27 mouse cellular contexts compared by ENCODE assay signal in genomic region chr5:43921877-43922276, GRCm38 (mm10). TPM values are rescaled to one million over a fixed set of nuclear protein-coding genes. Genes with fewer than 3 reads are reported as not detected.
DNase-seq lines count a peak whose midpoint lies in the region; ATAC-seq and TF ChIP-seq lines count a peak whose summit lies in the region.
"Had no signal": no experiment of that assay in that cellular context is flagged by ENCODE, and none has a peak within 500 bp of the region (broad histone marks: within the 10 kb centered on the region; RNA-seq: fewer than 3 reads in every experiment).

No protein-coding gene starts in this region.

- no peaks in the 10 kb centered on the region for H3K27me3 ChIP-seq in kidney, adult 2 months (replicated peaks; ENCODE audit: control insufficient read depth, insufficient read depth, low read length)
- H3K27me3 ChIP-seq in kidney, embryonic 14.5 days (ENCODE audit: control insufficient read depth, insufficient read depth, low read length): no peaks in the 10 kb centered on the region
- H3K27me3 ChIP-seq in CH12.LX (replicated peaks) (no peaks in the 10 kb centered on the region), ES-Bruce4 (ENCODE audit: control insufficient read depth, insufficient read depth, low read length, poor library complexity, severe bottlenecking) (no peaks in the 10 kb centered on the region)
- no peaks in the 10 kb centered on the region for H3K27me3 ChIP-seq in heart, embryonic 11.5 days (ENCODE audit: control insufficient read depth, insufficient read depth, low read length)
- H3K27me3 ChIP-seq: embryonic facial prominence, embryonic 12.5 days; forebrain, embryonic 13.5 days; forebrain, embryonic 15.5 days; Patski had no signal

- no peaks in the 10 kb centered on the region for H3K36me3 ChIP-seq in kidney, adult 2 months (ENCODE audit: control insufficient read depth, insufficient read depth, low read length)
- H3K36me3 ChIP-seq in kidney, embryonic 14.5 days (ENCODE audit: control insufficient read depth, insufficient read depth, low read length): no peaks in the 10 kb centered on the region
- H3K36me3 ChIP-seq in CH12.LX (replicated peaks in 1 of 2; ENCODE audit: control insufficient read depth in 1 of 2, insufficient read depth in 1 of 2, low read length in 1 of 2) (no peaks in the 10 kb centered on the region), ES-Bruce4 (ENCODE audit: control insufficient read depth, insufficient read depth, low read length, poor library complexity, severe bottlenecking) (no peaks in the 10 kb centered on the region)
- no peaks in the 10 kb centered on the region for H3K36me3 ChIP-seq in heart, embryonic 11.5 days (ENCODE audit: control insufficient read depth, insufficient read depth, low read length)
- H3K36me3 ChIP-seq: embryonic facial prominence, embryonic 10.5 days; embryonic facial prominence, embryonic 12.5 days; forebrain, embryonic 15.5 days; G1E had no signal

- H3K4me3 ChIP-seq in kidney, adult 2 months (ENCODE audit: insufficient read depth, low read depth, low read length): no peak overlapping the region
- no peak overlapping the region for H3K4me3 ChIP-seq in kidney, embryonic 14.5 days (ENCODE audit: low read length)
- H3K4me3 ChIP-seq in CH12.LX (replicated peaks in 1 of 3; ENCODE audit: low read depth in 2 of 3, low read length in 2 of 3, poor library complexity in 1 of 3) (no peak overlapping the region), ES-Bruce4 (ENCODE audit: low read depth, low read length) (peak overlapping the region; percentile 32)
- H3K4me3 ChIP-seq in heart, embryonic 11.5 days (ENCODE audit: low read depth, low read length): no peak overlapping the region
- H3K4me3 ChIP-seq: embryonic facial prominence, embryonic 10.5 days; embryonic facial prominence, embryonic 12.5 days; forebrain, embryonic 13.5 days; forebrain, embryonic 15.5 days had no signal

- TF ChIP-seq EP300 in CH12.LX (IDR thresholded peaks at IDR 0.05; ENCODE audit: low read length): no peak
- TF ChIP-seq EP300 in ES-Bruce4 (IDR thresholded peaks at IDR 0.05; ENCODE audit: insufficient read depth, low read depth, low read length): no peak

- dilution Hi-C loops in CH12.LX (cut with MboI; ENCODE audit: extremely low pct_ligation_motif_present, extremely low pct_unique_long_range_greater_than_20kb, low sequenced_read_pairs): no loop called here

- in situ Hi-C loops in CH12.LX (cut with MboI; ENCODE audit: low pct_ligation_motif_present, low pct_unique_long_range_greater_than_20kb, low sequenced_read_pairs): loop anchor here (10.0 kb wide), 1 partner anchor 63 kb away; the partner anchor contains the start of gene Fgfbp1

- TF ChIP-seq RAD21 in CH12.LX (IDR thresholded peaks at IDR 0.05; ENCODE audit: low read depth, low read length): no peak

- H3K4me1 ChIP-seq in kidney, adult 2 months (ENCODE audit: control insufficient read depth, insufficient read depth, low read length): no peaks in the 10 kb centered on the region
- H3K4me1 ChIP-seq in kidney, embryonic 14.5 days (ENCODE audit: control insufficient read depth, insufficient read depth, low read length): no peaks in the 10 kb centered on the region
- H3K4me1 ChIP-seq in CH12.LX (ENCODE audit: control insufficient read depth in 1 of 2, insufficient read depth in 2 of 2): peaks cover 3 to 21% of the 10 kb centered on the region in 2 experiments; a peak in 3 of 4 replicates
- H3K4me1 ChIP-seq in ES-Bruce4 (ENCODE audit: control insufficient read depth, insufficient read depth, low read length): no peaks in the 10 kb centered on the region
- no peaks in the 10 kb centered on the region for H3K4me1 ChIP-seq in heart, embryonic 11.5 days (ENCODE audit: control insufficient read depth, insufficient read depth, low read length)
- H3K4me1 ChIP-seq: embryonic facial prominence, embryonic 10.5 days; embryonic facial prominence, embryonic 12.5 days; forebrain, embryonic 13.5 days; forebrain, embryonic 15.5 days had no signal

- no peak for TF ChIP-seq CTCF in kidney, adult 2 months (conservative IDR thresholded peaks at IDR 0.05; ENCODE audit: insufficient read depth, insufficient read length, low read depth, low read length)
- TF ChIP-seq CTCF in CH12.LX (conservative IDR thresholded peaks at IDR 0.05 in 1 of 2, IDR thresholded peaks at IDR 0.05 in 1 of 2; ENCODE audit: low read depth in 2 of 2, low read length in 2 of 2): no peak
- TF ChIP-seq CTCF in ES-Bruce4 (IDR thresholded peaks at IDR 0.05; ENCODE audit: low read depth, low read length): no peak

- no peak for TF ChIP-seq POLR2A in kidney, adult 2 months (IDR thresholded peaks at IDR 0.05; ENCODE audit: low read depth, low read length)
- TF ChIP-seq POLR2A in CH12.LX (IDR thresholded peaks at IDR 0.05; ENCODE audit: low read depth, low read length): no peak
- TF ChIP-seq POLR2A in ES-Bruce4 (IDR thresholded peaks at IDR 0.05; ENCODE audit: insufficient read depth, low read length): no peak

- H3K27ac ChIP-seq in kidney, adult 2 months (ENCODE audit: insufficient read depth, low read depth, low read length): no peak overlapping the region
- H3K27ac ChIP-seq in kidney, embryonic 14.5 days (ENCODE audit: low read depth, low read length): no peak overlapping the region
- H3K27ac ChIP-seq in CH12.LX (ENCODE audit: insufficient read depth, low read depth): no peak overlapping the region
- H3K27ac ChIP-seq in ES-Bruce4 (ENCODE audit: insufficient read depth, low read length): no peak overlapping the region
- H3K27ac ChIP-seq in heart, embryonic 11.5 days (ENCODE audit: low read depth, low read length): no peak overlapping the region
- H3K27ac ChIP-seq: embryonic facial prominence, embryonic 10.5 days; embryonic facial prominence, embryonic 12.5 days; forebrain, embryonic 13.5 days; forebrain, embryonic 15.5 days had no signal

- H3K79me2 ChIP-seq in CH12.LX (replicated peaks; ENCODE audit: control insufficient read depth, extremely low read depth, insufficient read depth, poor library complexity, severe bottlenecking): no peaks in the 10 kb centered on the region

- no peak overlapping the region for H3K9ac ChIP-seq in kidney, embryonic 14.5 days (ENCODE audit: low read depth, low read length)
- no peak overlapping the region for H3K9ac ChIP-seq in CH12.LX (ENCODE audit: insufficient read depth, low read depth)
- H3K9ac ChIP-seq in ES-Bruce4 (ENCODE audit: low read depth, poor library complexity, severe bottlenecking): no peak overlapping the region
- H3K9ac ChIP-seq in heart, embryonic 11.5 days (ENCODE audit: low read depth, low read length): no peak overlapping the region
- H3K9ac ChIP-seq: embryonic facial prominence, embryonic 12.5 days; forebrain, embryonic 13.5 days; forebrain, embryonic 15.5 days; forebrain, postnatal 0 days had no signal

- H3K4me2 ChIP-seq in kidney, embryonic 14.5 days (replicated peaks; ENCODE audit: low read depth, low read length): no peak overlapping the region
- no peak overlapping the region for H3K4me2 ChIP-seq in CH12.LX (ENCODE audit: insufficient read depth, low read depth, poor library complexity, severe bottlenecking)
- H3K4me2 ChIP-seq in heart, embryonic 11.5 days: no peak overlapping the region
- H3K4me2 ChIP-seq: embryonic facial prominence, embryonic 12.5 days; forebrain, embryonic 13.5 days; forebrain, embryonic 15.5 days had no signal

- DNase-seq in kidney, adult 2 months: peak; percentile 53
- DNase-seq in kidney, postnatal 4 days: no peak
- peak; percentile 35 for DNase-seq in kidney, adult 9 months
- no peak for DNase-seq in CH12.LX (ENCODE audit: extremely low read depth)
- no peak for DNase-seq in gastrocnemius, postnatal 25 days
- DNase-seq: adrenal gland, adult 8-10 months; adrenal gland, postnatal 14 days; cerebellum, adult 11-12 months; cerebellum, adult 2 months; cerebellum, adult 9-10 months; cerebellum, postnatal 10 days; cerebellum, postnatal 25 days; forebrain, postnatal 0 days had no signal

- 82% methylated on average over 11 of the region's 11 CpGs for WGBS in kidney, adult 2 months
- 92% methylated on average over 11 of the region's 11 CpGs for WGBS in kidney, embryonic 14.5 days
- WGBS in heart, embryonic 11.5 days (ENCODE audit: insufficient replicate concordance): 87% methylated on average over 11 of the region's 11 CpGs

- ATAC-seq in kidney, embryonic 14.5 days (ENCODE audit: low FRiP score, low TSS enrichment): no peak
- ATAC-seq in heart, embryonic 11.5 days (replicated peaks; ENCODE audit: insufficient number of reproducible peaks, low FRiP score, low TSS enrichment): no peak
- ATAC-seq: activated CD4-positive, CD25-positive, alpha-beta regulatory T cell, adult 4 months; forebrain, embryonic 13.5 days; forebrain, embryonic 15.5 days; forebrain, postnatal 0 days; Patski had no signal

- H3K9me3 ChIP-seq in kidney, embryonic 14.5 days (ENCODE audit: control insufficient read depth, low read length): no peaks in the 10 kb centered on the region
- no peaks in the 10 kb centered on the region for H3K9me3 ChIP-seq in CH12.LX (replicated peaks; ENCODE audit: low read length)
- H3K9me3 ChIP-seq in ES-Bruce4 (replicated peaks; ENCODE audit: control insufficient read depth, insufficient read depth, low read length, poor library complexity, severe bottlenecking): no peaks in the 10 kb centered on the region
- H3K9me3 ChIP-seq in heart, embryonic 11.5 days (replicated peaks; ENCODE audit: control insufficient read depth, low read length): no peaks in the 10 kb centered on the region
- H3K9me3 ChIP-seq: embryonic facial prominence, embryonic 10.5 days; embryonic facial prominence, embryonic 12.5 days; forebrain, embryonic 13.5 days; forebrain, embryonic 15.5 days; G1E had no signal

RNA-seq across cellular contexts. Expression of gene Gm7879, which starts 8.9 kb away (rescaled TPM):
- 0.47 and 0.50 TPM in 2 replicates for polyA plus RNA-seq in kidney, adult 2 months (2012; rRNA removed)
- polyA plus RNA-seq in kidney, embryonic 14.5 days (2014; fragmentation: Nextera tagmentation; extraction: Ambion mirVana): not detected in 2 replicates
- 1.4 and 1.8 TPM in 2 replicates for total RNA-seq in CH12.LX (2012; rRNA removed)
- 16.3 and 20.1 TPM in 2 replicates for total RNA-seq in CH12.LX (2014; rRNA removed)
- polyA plus RNA-seq in CH12.LX (2012; ENCODE audit: insufficient read length, low read depth): 1.0 TPM in 1 of 2 replicates, not detected in the other
- not detected in 2 replicates for polyA plus RNA-seq in ES-Bruce4 (2011; ENCODE audit: insufficient read depth, insufficient read length, low read depth, missing spikeins)
- 1 to 10 TPM; 3.2 to 5.3 TPM for total RNA-seq in gastrocnemius, postnatal 25 days (2021)
- not detected in 2 replicates for polyA plus RNA-seq in heart, embryonic 11.5 days (2014; fragmentation: Nextera tagmentation; extraction: Ambion mirVana)
- total RNA-seq: forebrain, postnatal 0 days had no signal
- polyA plus RNA-seq: cerebellum, adult 2 months; embryonic facial prominence, embryonic 14.5 days; forebrain, embryonic 11.5 days; forebrain, postnatal 0 days; G1E had no signal

RNA-seq across cellular contexts. Expression of gene Cd38, which starts 53.5 kb away (rescaled TPM):
- polyA plus RNA-seq in kidney, adult 2 months (2012; rRNA removed): 6.1 and 7.9 TPM in 2 replicates
- polyA plus RNA-seq in kidney, embryonic 14.5 days (2014; fragmentation: Nextera tagmentation; extraction: Ambion mirVana): 20.5 and 32.0 TPM in 2 replicates
- total RNA-seq in CH12.LX (2012; rRNA removed) (2.9 and 3.3 TPM in 2 replicates), CH12.LX (2014; rRNA removed) (1.5 and 1.7 TPM in 2 replicates)
- polyA plus RNA-seq in CH12.LX (2012; ENCODE audit: insufficient read length, low read depth) (0.87 and 0.93 TPM in 2 replicates), ES-Bruce4 (2011; ENCODE audit: insufficient read depth, insufficient read length, low read depth, missing spikeins) (4.9 and 6.3 TPM in 2 replicates)
- total RNA-seq in gastrocnemius, postnatal 25 days (2021): 1 to 10 TPM; 2.9 to 3.3 TPM
- polyA plus RNA-seq in heart, embryonic 11.5 days (2014; fragmentation: Nextera tagmentation; extraction: Ambion mirVana): 20.2 and 20.3 TPM in 2 replicates
- polyA plus RNA-seq: G1E had no signal

RNA-seq across cellular contexts. Expression of gene Fgfbp1, which starts 59.7 kb away (rescaled TPM):
- polyA plus RNA-seq in kidney, adult 2 months (2012; rRNA removed): 3.7 and 4.5 TPM in 2 replicates
- 2.6 and 2.9 TPM in 2 replicates for polyA plus RNA-seq in kidney, embryonic 14.5 days (2014; fragmentation: Nextera tagmentation; extraction: Ambion mirVana)
- not detected in 2 replicates for total RNA-seq in CH12.LX (2012; rRNA removed)
- total RNA-seq in CH12.LX (2014; rRNA removed): not detected in 2 replicates
- not detected in 2 replicates for polyA plus RNA-seq in CH12.LX (2012; ENCODE audit: insufficient read length, low read depth)
- polyA plus RNA-seq in ES-Bruce4 (2011; ENCODE audit: insufficient read depth, insufficient read length, low read depth, missing spikeins): 34.8 and 36.9 TPM in 2 replicates
- 1 to 10 TPM; 1.5 to 2.3 TPM for total RNA-seq in gastrocnemius, postnatal 25 days (2021)
- not detected in 2 replicates for polyA plus RNA-seq in heart, embryonic 11.5 days (2014; fragmentation: Nextera tagmentation; extraction: Ambion mirVana)
- total RNA-seq: adrenal gland, adult 18-20 months; adrenal gland, adult 8-10 months; adrenal gland, postnatal 14 days; adrenal gland, postnatal 36 days had no signal
- polyA plus RNA-seq: activated CD4-positive, CD25-positive, alpha-beta regulatory T cell, adult 4 months; G1E had no signal

Comparison
In these comparisons a context has a peak if more than half of its experiments do, and no peak if none do; other contexts are left out.
1. DNase-seq: peak in kidney, adult 2 months (single experiment) and kidney, adult 9 months (single experiment); none in kidney, postnatal 4 days (0 of 2), CH12.LX (single experiment) and gastrocnemius, postnatal 25 days (single experiment).